Mouse (Mus musculus) hindbrain, embryonic 11.5 days (tissue): ENCODE results near the gene Phldb2. TPM values are rescaled to one million over a fixed set of nuclear protein-coding genes. Genes with fewer than 3 reads are reported as not detected.

Source experiments
- ATAC-seq: fragments of 200-750 bp; cut with Nextera tagmentation; 2 replicates; pipeline ENCODE4 v1.8.0; 2017; ENCODE audit warnings: mild to moderate bottlenecking, moderate TSS enrichment, moderate library complexity; ENCODE audit not compliant: low FRiP score
- DNase-seq: peaks from one replicate; pipeline ENCODE4 v3.0.0-alpha.2; 2015; ENCODE audit warnings: low spot score
- H3K27ac ChIP-seq: fragments of 300-500 bp; sonication (generic); 2 replicates; pipeline ENCODE4 v1.5.1; 2014; ENCODE audit warnings: mild to moderate bottlenecking, low read depth, low read length
- H3K27me3 ChIP-seq: fragments of 300-500 bp; sonication (generic); 2 replicates; pipeline ENCODE4 v1.6.1; 2014; ENCODE audit warnings: mild to moderate bottlenecking, low read length, moderate library complexity, mixed read lengths; ENCODE audit not compliant: control insufficient read depth, insufficient read depth
- H3K36me3 ChIP-seq: fragments of 300-500 bp; sonication (generic); 2 replicates; pipeline ENCODE4 v1.6.1; 2014; ENCODE audit warnings: mild to moderate bottlenecking, low read length, moderate library complexity, mixed read lengths; ENCODE audit not compliant: control insufficient read depth, insufficient read depth
- H3K4me1 ChIP-seq: fragments of 300-500 bp; sonication (generic); replicated peaks from 2 replicates; pipeline ENCODE4 v1.6.1; 2014; ENCODE audit warnings: low read length, mixed read lengths; ENCODE audit not compliant: control insufficient read depth, insufficient read depth
- H3K4me2 ChIP-seq: fragments of 300-500 bp; sonication (generic); replicated peaks from 2 replicates; pipeline ENCODE4 v1.6.1; 2014; ENCODE audit warnings: mild to moderate bottlenecking, low read depth, low read length
- H3K4me3 ChIP-seq: fragments of 300-500 bp; sonication (generic); 2 replicates; pipeline ENCODE4 v1.5.1; 2014; ENCODE audit warnings: low read depth, low read length
- H3K9ac ChIP-seq: fragments of 300-500 bp; sonication (generic); 2 replicates; pipeline ENCODE4 v1.6.1; 2014; ENCODE audit warnings: low read depth, low read length
- H3K9me3 ChIP-seq: fragments of 300-500 bp; sonication (generic); 2 replicates; pipeline ENCODE4 v1.6.1; 2016; ENCODE audit warnings: low read length; ENCODE audit not compliant: control insufficient read depth
- WGBS: fragments of 180-500 bp; shearing (Covaris S2); extraction: QIAGEN DNeasy Blood & Tissue Kit; methylation state at CpG from one replicate; pipeline ENCODE4 v1.1.7; 2014; 5-methylcytosine and 5-hydroxymethylcytosine counted together
- polyA plus RNA-seq: library from polyadenylated mRNA; unstranded; fragments of >200 nt; fragmentation: Nextera tagmentation; extraction: Ambion mirVana; gene quantifications from 2 replicates; pipeline ENCODE4 v1.2.1, GENCODE M21; 2014

Phldb2 gene
- polyA plus RNA-seq, 1 experiment from 2014 or later = 31.5 TPM

- peak within 1 kb of the TSS; percentile 91 for H3K27ac ChIP-seq
Observed at GRCm38 (mm10) chr16:45742615-45743476, 210.6 kb downstream of the Phldb2 start, which contains the start of gene Abhd10. Gene Abhd10 (minus strand): TSS chr16:45742955.

GRCm38 (mm10) chr16:45737880-45738279 is 215.5 kb downstream of the Phldb2 start:
- ATAC-seq (no peak), DNase-seq (no peak)
- H3K4me1 ChIP-seq = no peaks in the 10 kb centered on the region; the same call in 1 of the 2 replicates
- no peak overlapping the region for H3K27ac ChIP-seq
- no peak overlapping the region for H3K4me3 ChIP-seq
- no peaks in the 10 kb centered on the region for H3K9me3 ChIP-seq
- WGBS = 92% methylated on average over 8 of the region's 8 CpGs
- no peak overlapping the region for H3K4me2 ChIP-seq
- 0 out of 2 replicates have a peak, but pooled peaks cover 2% of the 10 kb centered on the region for H3K36me3 ChIP-seq
- H3K9ac ChIP-seq = no peak overlapping the region
- no peaks in the 10 kb centered on the region for H3K27me3 ChIP-seq

More at GRCm38 (mm10) chr16:45742615-45743476, 210.6 kb downstream of the Phldb2 start, which contains the start of gene Abhd10:
- ATAC-seq (peak; percentile 98), DNase-seq (peak; percentile 97)
- H3K9ac ChIP-seq = peak within 1 kb of the TSS; percentile 98
- no peaks in the 10 kb centered on the region; the same call in 1 of the 2 replicates for H3K4me1 ChIP-seq
- WGBS = under 1% methylated on average over 46 of the region's 51 CpGs
- no peaks in the 10 kb centered on the region for H3K9me3 ChIP-seq
- no peaks in the 10 kb centered on the region for H3K27me3 ChIP-seq
- no peaks in the 10 kb centered on the region for H3K36me3 ChIP-seq
- peak within 1 kb of the TSS; percentile 76 for H3K4me3 ChIP-seq
- peak within 1 kb of the TSS; percentile 34 for H3K4me2 ChIP-seq

DNA sequence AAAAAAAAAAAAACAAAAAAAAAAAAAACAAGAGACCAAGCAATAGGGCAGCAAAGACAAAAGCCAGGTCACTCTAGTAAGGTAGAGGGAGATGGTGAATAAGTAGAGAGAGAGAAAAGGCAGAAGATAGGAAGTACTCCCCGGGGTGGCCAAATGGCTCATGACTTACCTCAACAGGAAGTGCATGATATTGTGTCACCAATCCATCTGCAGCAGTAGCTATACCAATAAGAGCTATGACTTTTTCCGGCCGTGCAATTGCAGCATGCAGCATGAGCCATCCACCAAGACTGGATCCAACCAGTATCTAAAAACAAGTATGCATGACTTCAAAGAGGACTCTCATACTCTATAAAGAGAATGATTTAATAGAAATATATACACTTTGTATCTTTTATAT is 216.7 kb downstream of the Phldb2 start:
- Histone ChIP-seq H3K36me3 (0 out of 2 replicates have a peak, but pooled peaks cover 4% of the 10 kb centered on the region), H3K9ac (no peak overlapping the region), H3K27me3 (no peaks in the 10 kb centered on the region), H3K9me3 (no peaks in the 10 kb centered on the region), H3K27ac (no peak overlapping the region), H3K4me2 (no peak overlapping the region), H3K4me1 (no peaks in the 10 kb centered on the region; the same call in 1 of the 2 replicates), H3K4me3 (no peak overlapping the region)
- no peak for ATAC-seq
- DNase-seq = no peak
- WGBS = 97% methylated on average over 3 of the region's 3 CpGs

- 88% methylated on average over 5 of the region's 5 CpGs for WGBS
- Histone ChIP-seq H3K4me3 (no peak overlapping the region), H3K4me2 (no peak overlapping the region), H3K27ac (no peak overlapping the region), H3K9me3 (no peaks in the 10 kb centered on the region), H3K4me1 (no peaks in the 10 kb centered on the region), H3K9ac (no peak overlapping the region), H3K36me3 (0 out of 2 replicates have a peak, but pooled peaks cover 2% of the 10 kb centered on the region), H3K27me3 (no peaks in the 10 kb centered on the region)
- ATAC-seq (no peak), DNase-seq (no peak)
Observed at GRCm38 (mm10) chr16:45729163-45729562, 224.2 kb downstream of the Phldb2 start.

GRCm38 (mm10) chr16:45724742-45725102 is 228.7 kb downstream of the Phldb2 start:
- Histone ChIP-seq H3K9ac (peak overlapping the region; percentile 72), H3K9me3 (no peaks in the 10 kb centered on the region), H3K4me2 (peak overlapping the region; percentile 66), H3K36me3 (no peaks in the 10 kb centered on the region), H3K27ac (peak overlapping the region; percentile 91), H3K27me3 (no peaks in the 10 kb centered on the region), H3K4me1 (peaks cover 2% of the 10 kb centered on the region; the same call in 1 of the 2 replicates), H3K4me3 (peak overlapping the region; percentile 50)
- DNase-seq = peak; percentile 85
- peak; percentile 89 for ATAC-seq
- under 1% methylated on average over 10 of the region's 10 CpGs for WGBS

DNA sequence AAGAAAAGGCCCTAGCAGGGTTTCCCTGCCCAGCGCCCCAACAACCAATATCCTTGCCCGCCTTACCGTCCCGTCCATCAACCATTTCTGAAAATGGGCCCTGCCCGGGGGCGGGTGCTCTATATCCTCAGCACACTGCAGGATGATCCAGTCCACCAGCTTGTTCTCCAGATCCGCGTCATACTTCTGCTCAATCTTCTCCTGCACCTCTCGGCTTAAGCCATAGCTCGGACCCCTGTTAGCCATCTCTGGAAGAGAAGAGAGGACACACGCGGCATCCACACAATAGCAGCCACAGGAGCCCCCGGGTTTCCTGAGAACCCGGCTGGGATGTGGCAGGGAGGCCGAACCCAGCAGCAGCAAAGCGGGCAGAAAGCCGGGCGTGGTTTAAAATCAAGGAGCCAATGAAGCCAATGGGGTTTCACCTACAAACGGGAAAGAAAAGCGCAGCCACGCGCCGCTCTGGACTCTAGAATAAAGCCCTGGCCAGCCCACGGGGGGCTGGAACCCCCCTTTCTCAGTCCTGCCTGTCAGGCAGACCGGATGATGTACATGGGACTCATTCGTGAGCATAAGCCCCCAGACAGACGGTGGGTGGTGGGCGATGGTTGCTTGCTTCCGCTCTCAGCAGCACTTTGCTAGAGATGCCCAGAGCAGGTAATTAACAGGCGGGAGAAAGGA is 229.2 kb downstream of the Phldb2 start, which contains the start of gene Tagln3:
Tagln3 (minus strand) TSS at position 548 of the 681 bp plus-strand sequence.
- Histone ChIP-seq H3K4me3 (peak within 1 kb of the TSS; percentile 50), H3K36me3 (peaks cover 2% of the 10 kb centered on the region; the same call in 1 of the 2 replicates), H3K27me3 (no peaks in the 10 kb centered on the region), H3K4me2 (peak within 1 kb of the TSS; percentile 66), H3K9me3 (no peaks in the 10 kb centered on the region), H3K9ac (peak within 1 kb of the TSS; percentile 72), H3K27ac (peak within 1 kb of the TSS; percentile 91), H3K4me1 (peaks cover 2% of the 10 kb centered on the region; the same call in 1 of the 2 replicates)
- DNase-seq (peak; percentile 85), ATAC-seq (peak; percentile 91)
- WGBS = under 1% methylated on average over 30 of the region's 30 CpGs

- DNase-seq (peak; percentile 74), ATAC-seq (peak; percentile 57)
- H3K4me2 ChIP-seq = peak overlapping the region; percentile 66
- 38% methylated on average over 6 of the region's 6 CpGs for WGBS
- peak overlapping the region; percentile 91 for H3K27ac ChIP-seq
- H3K4me1 ChIP-seq = peaks cover 2% of the 10 kb centered on the region; the same call in 1 of the 2 replicates
- H3K9me3 ChIP-seq = no peaks in the 10 kb centered on the region
- H3K27me3 ChIP-seq = no peaks in the 10 kb centered on the region
- peak overlapping the region; percentile 50 for H3K4me3 ChIP-seq
- peaks cover 6% of the 10 kb centered on the region for H3K36me3 ChIP-seq
- H3K9ac ChIP-seq = peak overlapping the region; percentile 72
Observed at GRCm38 (mm10) chr16:45723172-45723901, 230.1 kb downstream of the Phldb2 start.

- Histone ChIP-seq H3K27ac (peak overlapping the region; percentile 91), H3K27me3 (no peaks in the 10 kb centered on the region), H3K4me2 (peak overlapping the region; percentile 66), H3K36me3 (peaks cover 8% of the 10 kb centered on the region), H3K9me3 (no peaks in the 10 kb centered on the region), H3K9ac (peak overlapping the region; percentile 72), H3K4me1 (peaks cover 2% of the 10 kb centered on the region; the same call in 1 of the 2 replicates), H3K4me3 (peak overlapping the region; percentile 50)
- ATAC-seq = 0 out of 2 replicates have a peak, but pooled peaks have one; percentile 8
- 58% methylated on average over 3 of the region's 3 CpGs for WGBS
- peak; percentile 38 for DNase-seq
Observed at GRCm38 (mm10) chr16:45722460-45722951, 230.9 kb downstream of the Phldb2 start.
